Mouse (Mus musculus) forebrain, embryonic 15.5 days (tissue): Measurements from ENCODE around the gene Olfr113. TPM values are rescaled to one million over a fixed set of nuclear protein-coding genes. Genes with fewer than 3 reads are reported as not detected.
"Not testable (repeated sequence)": the region's sequence is repeated elsewhere in the genome, so short reads cannot be mapped to it uniquely, and the experiment has no call there.

ENCODE experiments used
- ATAC-seq: fragments of 200-750 bp; cut with Nextera tagmentation; replicated peaks from 2 replicates; pipeline ENCODE4 v1.8.0; 2017; ENCODE audit warnings: mild to moderate bottlenecking, moderate TSS enrichment, moderate library complexity
- H3K27ac ChIP-seq: fragments of 300-500 bp; sonication (generic); replicated peaks from 2 replicates; pipeline ENCODE4 v1.5.1; 2015; ENCODE audit warnings: mild to moderate bottlenecking, inconsistent platforms
- H3K27me3 ChIP-seq: fragments of 300-500 bp; sonication (generic); 2 replicates; pipeline ENCODE4 v1.6.1; 2015; ENCODE audit warnings: inconsistent platforms
- H3K36me3 ChIP-seq: fragments of 300-500 bp; sonication (generic); 2 replicates; pipeline ENCODE4 v1.6.1; 2015; ENCODE audit warnings: mild to moderate bottlenecking, inconsistent platforms
- H3K4me1 ChIP-seq: fragments of 300-500 bp; sonication (generic); 2 replicates; pipeline ENCODE4 v1.6.1; 2015; ENCODE audit warnings: inconsistent platforms
- H3K4me2 ChIP-seq: fragments of 300-500 bp; sonication (generic); replicated peaks from 2 replicates; pipeline ENCODE4 v1.6.1; 2015; ENCODE audit warnings: mild to moderate bottlenecking, inconsistent platforms
- H3K4me3 ChIP-seq: fragments of 300-500 bp; sonication (generic); 2 replicates; pipeline ENCODE4 v1.5.1; 2015; ENCODE audit warnings: mild to moderate bottlenecking, inconsistent platforms
- H3K9ac ChIP-seq: fragments of 300-500 bp; sonication (generic); replicated peaks from 2 replicates; pipeline ENCODE4 v1.6.1; 2015; ENCODE audit warnings: mild to moderate bottlenecking, inconsistent platforms
- H3K9me3 ChIP-seq: fragments of 300-500 bp; sonication (generic); 2 replicates; pipeline ENCODE4 v1.6.1; 2016; ENCODE audit warnings: inconsistent platforms
- WGBS: fragments of 180-500 bp; shearing (Covaris S2); methylation state at CpG from one replicate; pipeline ENCODE4 v1.1.7; 2015; ENCODE audit warnings: mixed read lengths; 5-methylcytosine and 5-hydroxymethylcytosine counted together
- polyA plus RNA-seq: library from polyadenylated mRNA; unstranded; fragments of >200 nt; fragmentation: Nextera tagmentation; extraction: Ambion mirVana; gene quantifications from 2 replicates; pipeline ENCODE4 v1.2.1, GENCODE M21; 2015

Olfr113 gene
- not detected in 2 replicates for polyA plus RNA-seq

GRCm38 (mm10) chr17:37577563-37577962 is at the start of gene Olfr113:
Gene Olfr113 (minus strand): TSS chr17:37577663.
- Histone ChIP-seq H3K4me1 (no peaks in the 10 kb centered on the region), H3K27me3 (no peaks in the 10 kb centered on the region), H3K4me3 (no peak within 1 kb of the TSS), H3K9ac (no peak within 1 kb of the TSS), H3K4me2 (no peak within 1 kb of the TSS), H3K27ac (no peak within 1 kb of the TSS), H3K9me3 (no peaks in the 10 kb centered on the region), H3K36me3 (no peaks in the 10 kb centered on the region)
- ATAC-seq: no peak

GRCm38 (mm10) chr17:37627009-37627408 is 49.5 kb upstream of the Olfr113 start, which contains the start of the genes Olfr115 and Olfr116:
Gene Olfr115 (minus strand): TSS chr17:37627109.
Gene Olfr116 (minus strand): TSS chr17:37627199.
- no peaks in the 10 kb centered on the region for H3K27me3 ChIP-seq
- no peak within 1 kb of the TSS for H3K4me3 ChIP-seq
- no peak within 1 kb of the TSS for H3K4me2 ChIP-seq
- no peak within 1 kb of the TSS for H3K27ac ChIP-seq
- no peak within 1 kb of the TSS for H3K9ac ChIP-seq
- ATAC-seq: no peak
- no peaks in the 10 kb centered on the region for H3K36me3 ChIP-seq
- no peaks in the 10 kb centered on the region for H3K9me3 ChIP-seq
- WGBS: 87% methylated on average over 2 of the region's 2 CpGs
- no peaks in the 10 kb centered on the region for H3K4me1 ChIP-seq

GRCm38 (mm10) chr17:37592643-37593042 is 15.2 kb upstream of the Olfr113 start, which contains the start of gene Olfr114:
Gene Olfr114 (minus strand): TSS chr17:37592743.
- Histone ChIP-seq H3K4me3 (no peak within 1 kb of the TSS), H3K4me1 (no peaks in the 10 kb centered on the region), H3K9me3 (no peaks in the 10 kb centered on the region), H3K9ac (no peak within 1 kb of the TSS), H3K4me2 (no peak within 1 kb of the TSS), H3K36me3 (no peaks in the 10 kb centered on the region), H3K27me3 (no peaks in the 10 kb centered on the region), H3K27ac (no peak within 1 kb of the TSS)
- ATAC-seq: no peak

- Histone ChIP-seq H3K27me3 (no peaks in the 10 kb centered on the region), H3K4me1 (no peaks in the 10 kb centered on the region), H3K27ac (no peak within 1 kb of the TSS), H3K4me2 (no peak within 1 kb of the TSS), H3K36me3 (no peaks in the 10 kb centered on the region), H3K4me3 (no peak within 1 kb of the TSS), H3K9ac (no peak within 1 kb of the TSS), H3K9me3 (no peaks in the 10 kb centered on the region)
- no peak for ATAC-seq
These were observed 8.1 kb downstream of the Olfr113 start, which contains the start of gene Olfr112 for GRCm38 (mm10) chr17:37569351-37569750. Gene Olfr112 (minus strand): TSS chr17:37569451.

GRCm38 (mm10) chr17:37558913-37559615 is 18.4 kb downstream of the Olfr113 start:
- no peak overlapping the region for H3K9ac ChIP-seq
- no peak overlapping the region for H3K4me2 ChIP-seq
- no peaks in the 10 kb centered on the region for H3K36me3 ChIP-seq
- H3K27me3 ChIP-seq: no peaks in the 10 kb centered on the region
- H3K4me3 ChIP-seq: no peak overlapping the region
- H3K9me3 ChIP-seq: no peaks in the 10 kb centered on the region
- H3K4me1 ChIP-seq: no peaks in the 10 kb centered on the region
- ATAC-seq: no peak
- 69% methylated on average over 1 of the region's 1 CpGs for WGBS
- H3K27ac ChIP-seq: no peak overlapping the region

- Histone ChIP-seq H3K4me2 (no peak overlapping the region), H3K9me3 (no peaks in the 10 kb centered on the region), H3K27me3 (no peaks in the 10 kb centered on the region), H3K36me3 (no peaks in the 10 kb centered on the region), H3K9ac (no peak overlapping the region), H3K27ac (no peak overlapping the region), H3K4me1 (no peaks in the 10 kb centered on the region), H3K4me3 (no peak overlapping the region)
- ATAC-seq: no peak
- WGBS: 40% methylated on average over 3 of the region's 3 CpGs
These were observed 33.5 kb downstream of the Olfr113 start for GRCm38 (mm10) chr17:37543800-37544435.

GRCm38 (mm10) chr17:37541454-37542119 is 35.9 kb downstream of the Olfr113 start:
- Histone ChIP-seq H3K36me3 (no peaks in the 10 kb centered on the region), H3K27me3 (no peaks in the 10 kb centered on the region), H3K9me3 (no peaks in the 10 kb centered on the region), H3K4me1 (no peaks in the 10 kb centered on the region), H3K9ac (no peak overlapping the region), H3K27ac (no peak overlapping the region), H3K4me3 (no peak overlapping the region), H3K4me2 (no peak overlapping the region)
- 86% methylated on average over 4 of the region's 4 CpGs for WGBS
- ATAC-seq: no peak

GRCm38 (mm10) chr17:37538416-37538815 is 39.0 kb downstream of the Olfr113 start:
- H3K4me3 ChIP-seq, H3K27me3 ChIP-seq, H3K4me1 ChIP-seq, H3K4me2 ChIP-seq, H3K36me3 ChIP-seq, ATAC-seq, H3K27ac ChIP-seq, H3K9me3 ChIP-seq, H3K9ac ChIP-seq: not testable (repeated sequence)
- 47% methylated on average over 1 of the region's 1 CpGs for WGBS

- ATAC-seq: no peak
- no peaks in the 10 kb centered on the region for H3K36me3 ChIP-seq
- no peaks in the 10 kb centered on the region for H3K4me1 ChIP-seq
- H3K9ac ChIP-seq: no peak overlapping the region
- H3K27me3 ChIP-seq: no peaks in the 10 kb centered on the region
- H3K9me3 ChIP-seq: no peaks in the 10 kb centered on the region
- no peak overlapping the region for H3K4me3 ChIP-seq
- H3K27ac ChIP-seq: no peak overlapping the region
- H3K4me2 ChIP-seq: no peak overlapping the region
These were observed 42.3 kb downstream of the Olfr113 start for GRCm38 (mm10) chr17:37535173-37535572.

GRCm38 (mm10) chr17:37525427-37525826 is 52.0 kb downstream of the Olfr113 start:
- H3K9me3 ChIP-seq, H3K36me3 ChIP-seq, H3K27ac ChIP-seq, H3K4me2 ChIP-seq, H3K27me3 ChIP-seq, H3K4me1 ChIP-seq, H3K4me3 ChIP-seq, H3K9ac ChIP-seq, ATAC-seq: not testable (repeated sequence)
- 89% methylated on average over 1 of the region's 1 CpGs for WGBS

GRCm38 (mm10) chr17:37524612-37525011 is 52.9 kb downstream of the Olfr113 start:
- not testable (repeated sequence) for H3K9me3 ChIP-seq, H3K27me3 ChIP-seq, H3K4me3 ChIP-seq, H3K27ac ChIP-seq, H3K4me2 ChIP-seq, H3K4me1 ChIP-seq, ATAC-seq, H3K9ac ChIP-seq, H3K36me3 ChIP-seq
